Mouse (Mus musculus) bone marrow, adult 2 months (tissue): Measurements from ENCODE around the gene Taf6l.

ENCODE experiments used
- CTCF ChIP-seq: fragments of 200-500 bp; IDR thresholded peaks from 2 replicates; pipeline ENCODE4 v1.5.1; 2011; ENCODE audit warnings: low read length, control low read depth; ENCODE audit not compliant: control insufficient read depth, insufficient read depth
- POLR2A ChIP-seq: fragments of 200-500 bp; IDR thresholded peaks from 2 replicates; pipeline ENCODE4 v1.6.1; 2011; ENCODE audit warnings: low read depth, mild to moderate bottlenecking, control low read depth, low read length, borderline replicate concordance; ENCODE audit not compliant: control insufficient read depth

- TF ChIP-seq POLR2A (no peak), CTCF (no peak)
Measured at GRCm38 (mm10) chr19:8790171-8790570, 4.0 kb upstream of the Taf6l start.
